Mouse (Mus musculus) adrenal gland, adult 8-10 months (tissue): ENCODE measurements around the gene Bmp8a. TPM values are rescaled to one million over a fixed set of nuclear protein-coding genes. Genes with fewer than 3 reads are reported as not detected.
A peak's percentile ranks its signal among the peaks of the same experiment; 100 is the strongest.
"Not testable (repeated sequence)": the region's sequence is repeated elsewhere in the genome, so short reads cannot be mapped to it uniquely, and the experiment has no call there.

Source experiments
- DNase-seq: peaks from one replicate; pipeline ENCODE4 v3.0.0; 2022
- total RNA-seq, 4 experiments: library from RNA; stranded (reverse); gene quantifications; 2 replicates each; pipeline ENCODE4 v1.2.4; 2022

Gene Bmp8a
- under 1 TPM in 2 of 4 experiments, not detected in 2; 0.15 to 0.17 TPM for total RNA-seq

DNA sequence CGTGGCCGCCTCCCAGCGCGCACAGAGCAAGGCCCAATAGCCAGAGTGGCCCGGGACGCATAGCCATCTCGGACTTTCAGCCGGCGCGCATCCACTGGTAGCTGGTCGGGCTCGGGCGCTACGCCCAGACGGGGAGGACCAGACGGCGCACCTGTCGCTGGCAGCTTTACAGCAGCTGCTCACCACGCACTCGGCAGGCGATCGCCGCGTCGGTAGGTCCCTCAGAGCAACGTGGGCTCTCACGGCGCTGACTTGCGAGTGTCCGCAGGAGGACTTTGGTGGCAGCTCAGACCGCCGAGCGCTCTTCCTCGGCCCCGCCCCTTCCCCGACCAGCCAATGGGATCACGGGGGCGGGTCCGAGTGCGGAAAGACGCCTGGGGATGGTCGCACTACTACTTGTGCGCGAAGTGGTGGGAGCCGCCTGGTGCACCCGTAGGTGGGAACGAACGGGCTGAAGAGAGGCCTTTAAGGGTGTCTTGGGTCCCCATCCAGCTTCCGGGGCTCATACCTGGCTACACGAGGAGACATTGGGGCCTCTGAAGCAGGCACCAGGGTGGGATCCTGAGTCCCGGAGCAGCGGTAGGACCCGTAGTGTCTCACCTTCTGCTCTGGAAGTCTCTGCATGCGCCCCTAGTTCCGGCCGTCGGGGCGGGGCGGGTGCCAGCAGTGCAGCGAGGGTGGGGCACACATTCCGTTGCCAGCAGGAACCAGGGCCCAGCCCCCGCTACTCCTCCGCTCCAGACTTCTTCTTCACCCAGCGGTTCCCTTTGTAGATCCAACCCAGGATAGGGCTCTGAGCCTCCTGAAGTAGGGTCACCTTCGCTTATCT lies at the start of gene Bmp8a:
Gene Bmp8a (minus strand): TSS at position 611 of the 829 bp plus-strand sequence.
- peak; percentile 49 for DNase-seq

DNA sequence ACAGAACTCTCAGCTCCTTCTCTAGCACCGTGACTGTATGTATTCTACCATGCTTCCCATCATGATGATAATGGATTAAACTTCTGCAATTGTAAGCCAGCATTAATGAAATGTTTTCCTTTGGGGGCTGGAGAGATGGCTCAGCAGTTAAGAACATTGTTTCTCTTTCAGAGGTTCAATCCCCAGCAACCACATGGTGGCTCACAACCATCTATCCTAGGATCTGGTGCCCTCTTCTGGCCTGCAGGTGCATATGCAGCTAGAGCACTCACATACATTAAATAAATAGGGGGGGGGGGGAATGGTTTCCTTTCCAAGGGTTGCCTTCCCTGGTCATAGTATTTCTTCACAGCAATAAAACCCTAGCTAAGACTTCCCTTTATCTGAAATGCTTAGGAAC lies 49.1 kb upstream of the Bmp8a start:
- no peak for DNase-seq

DNA sequence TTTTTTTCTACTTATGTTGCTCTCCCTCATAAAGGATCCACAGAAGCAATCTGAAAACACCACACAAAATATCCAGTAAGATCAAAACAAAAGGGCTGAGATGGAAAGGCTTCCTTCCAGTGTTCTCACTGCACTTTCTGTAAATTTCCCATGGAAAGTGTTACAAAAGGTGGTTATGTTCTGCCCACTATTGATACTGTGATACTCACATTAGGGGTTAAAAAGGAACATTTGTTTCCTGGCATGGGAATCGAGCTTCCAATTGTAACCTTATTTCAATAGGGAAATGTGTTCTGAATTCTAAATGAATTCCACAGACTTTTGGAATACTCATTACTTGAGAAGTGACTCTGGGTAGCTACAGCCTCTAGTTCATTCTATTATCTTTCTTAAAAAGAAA lies 42.0 kb upstream of the Bmp8a start:
- no peak for DNase-seq

DNA sequence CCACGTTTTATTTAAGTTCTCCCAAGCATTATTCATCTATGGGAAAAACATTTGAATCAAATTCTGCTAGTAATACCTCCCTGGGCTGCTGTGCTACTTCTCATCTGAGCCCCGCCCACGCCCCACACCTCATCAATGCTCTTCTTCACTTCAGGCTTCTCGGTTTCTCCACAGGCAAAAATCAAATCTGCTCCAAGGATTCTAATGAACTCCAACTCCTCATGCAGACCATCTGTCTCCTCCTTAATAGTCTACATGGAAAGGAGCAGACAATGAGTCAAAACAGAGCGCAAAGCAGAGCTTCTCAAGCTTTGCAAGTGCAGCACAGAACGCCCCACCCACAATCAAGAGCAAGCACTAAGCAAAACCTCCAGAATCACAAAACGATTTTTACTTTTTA lies 40.1 kb upstream of the Bmp8a start:
- no peak for DNase-seq

DNA sequence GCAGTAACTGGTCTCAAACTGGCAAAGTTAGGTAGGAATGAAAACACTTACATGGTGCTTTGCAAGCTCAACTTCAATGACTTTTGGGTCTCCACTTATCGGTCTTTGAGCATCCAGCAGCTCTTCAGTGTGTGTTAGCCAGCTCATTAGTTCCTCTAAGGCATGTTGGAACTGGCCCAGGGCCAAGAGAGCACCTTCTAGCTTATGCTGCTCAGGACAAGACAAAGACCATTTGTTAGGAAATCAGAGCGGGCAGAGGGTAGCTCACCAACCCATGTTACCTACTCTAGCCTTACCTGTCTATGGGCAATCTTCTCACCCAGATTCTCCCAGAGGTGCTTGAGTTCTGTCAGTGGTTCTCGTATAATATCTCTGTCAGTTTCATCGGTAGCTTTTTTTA lies 39.0 kb upstream of the Bmp8a start:
- DNase-seq = no peak

DNA sequence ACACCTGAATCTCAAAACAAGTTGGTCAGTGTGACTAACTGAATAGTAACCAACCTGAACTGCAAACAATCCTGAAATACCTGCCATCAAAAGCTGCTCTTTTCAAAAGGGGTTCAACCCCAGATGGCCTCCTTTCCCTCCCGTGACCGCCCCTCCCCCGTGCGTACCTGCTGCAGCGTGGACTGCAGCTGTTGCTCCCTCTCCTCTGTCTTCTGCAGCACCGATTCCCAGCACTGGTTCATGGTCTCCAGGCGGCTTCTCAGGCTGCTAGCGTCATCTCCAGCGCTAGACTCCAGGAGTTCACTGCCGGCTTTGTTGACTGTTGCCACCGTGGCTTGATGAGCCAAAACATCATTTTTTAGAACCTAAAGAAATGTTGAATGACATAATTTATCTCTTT lies 38.5 kb upstream of the Bmp8a start:
- DNase-seq = no peak

DNA sequence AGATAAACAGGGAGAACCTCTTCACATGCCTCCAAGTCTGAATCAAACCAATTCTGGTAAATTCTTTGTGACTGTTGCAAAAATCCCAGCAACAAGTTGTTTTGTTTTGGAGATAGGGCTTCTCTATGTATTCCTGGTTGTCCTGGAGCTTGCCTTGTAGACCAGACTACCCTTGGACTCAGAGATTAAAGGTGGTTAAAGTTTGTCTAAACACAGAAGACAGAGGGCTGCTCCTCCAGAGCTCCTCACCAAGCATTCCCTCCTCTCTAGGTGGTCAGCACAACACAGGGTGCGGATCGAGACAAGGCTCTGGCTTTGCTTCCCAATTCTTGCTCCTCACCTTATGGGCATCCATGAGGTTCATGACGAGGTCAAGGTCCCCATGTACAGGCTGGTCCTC lies 33.0 kb upstream of the Bmp8a start:
- no peak for DNase-seq

DNA sequence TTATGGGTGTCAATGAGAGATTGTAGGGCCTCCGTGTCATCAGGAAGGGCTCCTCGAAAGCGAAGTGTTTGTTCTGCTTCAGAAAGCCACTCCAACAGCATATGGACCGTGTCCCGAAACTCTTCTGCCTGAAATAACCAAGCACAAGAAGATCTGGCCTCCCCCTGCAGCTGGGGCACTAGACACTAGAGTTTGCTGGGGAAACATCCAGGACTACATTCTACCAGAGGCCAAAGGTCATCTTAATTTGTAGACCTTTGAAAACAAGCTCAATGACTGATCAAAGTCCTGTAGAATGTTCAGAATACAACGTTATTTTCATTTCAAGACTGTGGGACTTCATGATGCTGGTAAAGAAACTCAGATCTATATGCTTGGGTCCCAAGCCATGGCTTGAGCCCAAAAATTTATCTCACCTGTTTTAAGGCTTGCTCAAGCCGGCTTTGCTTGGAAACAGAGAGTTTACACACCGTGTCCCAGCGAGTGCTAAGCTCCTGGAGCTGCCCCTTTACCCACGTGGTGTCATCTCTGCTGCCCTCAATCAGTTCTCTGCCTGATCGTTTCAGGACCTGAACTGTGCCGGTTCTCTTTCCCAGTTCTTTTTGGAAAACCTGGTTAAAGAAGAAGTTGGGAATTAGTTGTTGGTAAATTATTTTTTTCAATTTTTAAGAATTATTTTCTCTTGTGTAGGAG lies 31.4 kb upstream of the Bmp8a start:
- DNase-seq = no peak

DNA sequence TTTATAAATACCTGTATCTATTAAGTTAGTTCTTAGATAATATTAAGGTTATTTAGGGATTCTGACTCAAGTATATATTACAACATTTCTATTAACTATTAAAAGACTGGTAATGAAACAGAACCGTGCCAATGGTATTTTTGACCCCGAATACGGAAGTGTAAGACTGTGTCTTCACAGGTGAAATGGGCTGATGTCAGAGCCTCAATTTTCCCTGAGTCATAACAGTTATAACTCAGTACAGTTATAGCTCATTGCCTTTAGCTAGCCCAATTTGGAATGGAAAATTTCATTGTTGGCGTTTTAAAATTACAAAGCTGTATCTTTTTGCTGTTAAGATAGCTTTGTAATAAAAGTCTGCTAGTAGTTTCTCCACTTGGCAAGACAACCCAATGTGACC lies 20.5 kb upstream of the Bmp8a start:
- DNase-seq = no peak

DNA sequence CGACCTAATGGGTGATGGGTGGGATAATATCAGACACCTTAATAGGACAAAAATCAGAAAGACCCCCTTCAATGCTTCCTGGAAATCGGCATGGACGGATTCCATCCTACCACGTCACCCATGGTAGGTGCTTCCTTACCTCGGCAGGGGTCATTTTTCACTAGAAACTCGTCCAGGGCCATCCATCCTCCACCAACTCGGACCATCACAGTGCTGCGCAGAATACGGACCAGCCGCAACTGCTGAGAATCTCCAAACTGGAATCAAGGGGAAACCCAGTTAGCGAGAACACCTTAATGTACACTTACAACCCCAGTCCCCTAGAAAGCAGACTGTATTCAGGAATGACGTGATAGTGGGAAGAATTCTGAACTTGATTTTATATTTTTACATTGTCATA lies 17.7 kb upstream of the Bmp8a start:
- DNase-seq = no peak

DNA sequence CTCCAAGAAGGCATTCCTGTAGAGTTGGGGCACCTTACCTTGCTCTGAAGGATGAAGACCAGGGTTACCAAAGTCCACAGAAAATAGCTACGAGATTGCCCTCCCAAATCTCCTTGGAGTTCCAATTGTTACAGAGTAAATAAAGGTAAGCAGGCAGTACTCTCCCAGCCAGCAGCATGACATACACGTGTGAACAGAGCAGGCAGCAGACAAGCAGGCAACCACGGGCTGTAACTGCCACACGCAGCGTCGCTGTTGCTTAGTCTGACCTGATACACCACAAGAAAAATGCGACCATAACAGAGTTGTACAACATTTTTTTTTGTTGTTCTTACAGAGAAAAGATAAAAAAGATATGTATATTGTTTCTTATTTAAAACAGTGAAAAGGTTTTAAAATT lies 15.6 kb upstream of the Bmp8a start:
- no peak for DNase-seq

DNA sequence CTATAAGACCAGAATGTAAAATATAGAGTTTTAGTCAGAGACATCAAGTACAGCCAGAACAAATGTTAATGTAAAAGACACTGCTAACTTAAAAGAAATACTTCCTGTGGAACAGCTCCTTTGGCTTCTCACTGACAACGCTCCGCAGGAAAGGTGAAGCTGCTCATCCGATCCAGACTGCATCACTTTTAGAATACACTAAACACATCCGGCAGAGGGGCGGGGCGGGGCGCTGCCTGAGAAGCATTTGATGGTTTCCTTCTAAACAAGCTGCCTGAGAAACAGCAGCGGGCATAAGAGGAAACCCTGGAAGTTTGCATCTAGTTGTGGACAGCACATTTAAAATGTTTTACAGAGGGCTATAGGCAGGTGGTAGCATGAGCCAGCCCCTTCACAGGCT lies 12.9 kb upstream of the Bmp8a start:
- no peak for DNase-seq

DNA sequence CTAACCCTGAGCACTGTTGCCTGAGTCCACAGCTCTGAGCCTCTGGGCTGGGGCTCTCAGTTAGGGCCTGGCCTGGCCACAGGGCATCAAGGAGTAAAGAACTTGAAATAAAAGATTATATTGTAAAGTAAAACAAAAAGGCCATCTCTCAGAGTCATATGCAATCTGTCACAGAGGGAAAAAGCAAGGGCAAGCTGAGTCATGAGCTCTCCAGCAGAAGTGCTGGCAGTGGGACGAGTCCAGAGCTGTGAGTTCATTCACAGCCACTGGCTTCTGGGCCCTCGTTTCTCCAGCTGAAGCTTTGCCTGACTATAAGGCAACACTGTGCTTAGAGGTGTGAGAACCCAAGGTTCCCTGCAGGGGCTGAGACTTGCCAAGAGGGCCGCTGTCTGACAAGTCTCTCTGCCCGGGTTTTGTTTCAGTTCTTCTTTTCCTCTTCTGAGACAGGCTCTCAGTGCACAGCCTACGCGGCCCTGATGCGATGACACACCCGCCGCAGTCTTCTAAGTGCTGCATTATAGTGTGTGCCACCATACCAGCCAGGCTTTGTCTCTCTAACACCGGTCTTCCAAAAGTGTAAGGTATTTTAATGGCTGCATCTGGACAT lies 10.3 kb upstream of the Bmp8a start:
- DNase-seq = peak; percentile 47

DNA sequence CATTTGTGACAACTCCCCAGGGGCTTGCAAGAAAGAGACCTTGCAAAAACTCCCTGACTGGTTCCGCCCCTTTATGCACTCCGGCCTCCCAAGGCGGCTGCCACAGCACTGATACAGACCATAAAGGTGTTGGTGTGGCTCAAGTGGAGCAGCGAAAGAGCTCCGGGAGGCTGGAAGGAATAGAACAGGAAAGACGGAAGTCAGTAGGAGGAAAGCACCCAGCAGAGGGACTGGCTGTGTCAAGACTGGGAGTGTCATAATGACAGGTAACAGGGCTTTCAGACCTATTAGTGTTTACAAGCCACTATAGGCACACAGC lies 378 bp upstream of the Bmp8a start:
- DNase-seq = no peak

DNA sequence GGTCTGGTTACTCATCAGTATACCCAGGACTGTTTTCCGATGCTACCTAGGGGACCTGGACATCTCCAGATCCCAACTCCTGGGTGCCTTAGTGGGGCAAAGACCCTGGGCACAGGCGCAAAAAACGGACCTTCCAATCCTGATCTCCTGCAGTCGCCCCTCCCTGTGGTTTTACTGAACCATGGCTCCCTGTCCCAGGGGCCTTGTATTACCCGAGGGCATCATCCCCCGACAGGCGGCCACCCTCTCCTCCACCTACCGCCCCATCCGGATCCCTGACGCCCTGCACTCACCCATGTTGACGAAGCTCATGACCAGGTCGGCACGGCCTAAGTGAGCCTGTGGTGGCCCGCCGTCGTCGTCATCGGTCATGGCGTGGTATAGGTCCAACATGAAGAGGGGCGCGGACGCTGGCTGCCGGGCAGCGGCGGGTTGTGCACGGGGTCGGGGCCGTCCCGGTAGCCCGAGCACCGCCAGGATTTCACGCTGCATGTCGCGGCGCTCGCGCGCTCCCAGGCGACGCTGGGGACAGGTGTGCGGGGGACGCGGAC lies 886 bp downstream of the Bmp8a start:
- DNase-seq = no peak

DNA sequence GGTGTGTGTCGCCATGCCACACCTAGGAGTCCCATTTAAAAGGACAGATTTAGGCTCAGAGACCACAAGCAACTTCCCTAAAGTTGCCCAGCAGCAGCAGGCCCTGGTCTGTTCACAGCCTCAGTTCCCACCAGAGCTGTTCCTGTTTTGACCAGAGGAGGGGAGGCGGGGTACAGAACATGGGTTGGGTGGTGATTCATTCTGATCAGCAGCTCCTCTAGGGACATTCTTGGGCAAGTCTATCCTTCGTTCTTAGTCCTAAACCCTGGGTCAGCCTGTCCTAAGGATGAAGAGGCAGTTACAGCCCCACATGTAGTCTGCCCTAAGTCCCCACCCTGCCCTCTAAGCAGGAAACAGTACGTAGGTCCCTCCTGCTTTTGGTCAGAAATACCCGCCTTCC lies 2.8 kb downstream of the Bmp8a start:
- no peak for DNase-seq

DNA sequence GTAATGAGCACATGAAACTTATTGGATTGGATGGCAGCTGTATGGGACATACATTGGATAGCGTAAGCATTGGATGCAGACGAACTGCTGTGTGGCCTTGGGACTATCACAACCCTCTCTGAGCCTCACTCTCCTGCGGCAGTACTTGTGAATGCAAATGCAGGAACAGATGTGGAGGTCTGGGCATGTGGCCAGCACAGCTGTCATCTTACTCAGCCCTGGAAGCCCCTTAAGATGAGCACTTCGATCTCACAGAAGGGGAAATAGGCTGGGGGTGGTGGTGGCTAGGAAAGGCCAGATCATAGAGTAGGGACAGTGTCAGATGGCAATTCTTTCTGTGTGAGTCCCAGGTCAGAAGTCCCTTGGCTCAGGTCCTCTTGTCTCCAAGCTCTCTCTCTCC lies 5.4 kb downstream of the Bmp8a start:
- no peak for DNase-seq

DNA sequence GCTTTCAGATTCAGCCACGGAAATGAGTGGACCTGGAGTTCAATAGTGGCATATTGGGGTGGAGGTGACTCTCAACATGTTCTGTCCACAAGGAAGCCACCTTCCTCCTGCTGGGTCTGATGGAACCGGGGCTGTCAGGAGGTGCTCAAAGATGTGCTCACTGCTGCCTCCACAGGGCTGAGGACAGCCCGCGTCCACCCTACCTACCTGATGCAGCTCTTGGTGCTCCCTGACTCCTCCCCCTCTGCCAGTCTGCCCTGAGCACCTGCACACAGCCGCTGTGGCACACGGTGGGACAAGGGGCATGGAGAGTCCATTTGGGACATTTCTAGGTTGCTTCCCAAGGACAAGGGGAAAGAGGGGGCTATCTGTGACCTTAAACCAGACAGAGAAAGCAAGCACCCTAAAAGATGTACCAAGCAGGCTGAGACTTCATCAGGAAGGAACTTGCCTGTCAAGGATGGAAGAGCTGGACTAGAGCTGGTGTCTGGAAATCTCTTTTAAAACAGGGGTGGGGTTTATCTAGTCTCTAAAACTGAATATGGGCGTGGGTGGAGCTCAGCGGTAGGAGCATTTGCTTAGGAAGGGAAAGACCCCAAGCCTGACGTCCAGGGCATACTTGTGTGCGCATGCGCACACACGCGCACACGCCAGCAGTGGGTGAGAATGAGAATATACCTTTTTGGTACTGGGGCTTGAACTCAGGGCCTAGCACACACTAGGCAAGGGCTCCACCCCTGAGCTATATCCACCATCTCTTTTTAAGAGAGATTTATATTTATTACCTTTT lies 7.1 kb downstream of the Bmp8a start:
- DNase-seq = no peak

DNA sequence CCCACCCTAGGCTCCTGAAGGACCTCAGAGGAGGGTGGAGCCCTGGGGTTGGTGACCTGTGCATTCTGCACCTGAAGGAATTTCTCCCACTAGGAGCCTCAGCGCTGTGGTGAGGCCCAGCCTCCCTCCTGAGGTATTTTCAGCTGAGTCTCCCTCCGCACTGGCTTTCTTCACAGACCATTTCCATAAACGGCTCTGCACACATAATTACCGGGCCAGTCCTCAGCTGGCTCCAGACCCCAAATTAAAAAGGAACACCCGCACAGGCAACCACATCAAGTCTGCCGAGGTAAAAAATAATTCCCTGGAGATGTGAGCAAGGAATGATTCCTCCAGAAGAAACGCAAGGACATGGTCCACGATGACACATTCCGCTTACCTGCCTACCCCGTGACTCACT lies 7.8 kb downstream of the Bmp8a start:
- not testable (repeated sequence) for DNase-seq

DNA sequence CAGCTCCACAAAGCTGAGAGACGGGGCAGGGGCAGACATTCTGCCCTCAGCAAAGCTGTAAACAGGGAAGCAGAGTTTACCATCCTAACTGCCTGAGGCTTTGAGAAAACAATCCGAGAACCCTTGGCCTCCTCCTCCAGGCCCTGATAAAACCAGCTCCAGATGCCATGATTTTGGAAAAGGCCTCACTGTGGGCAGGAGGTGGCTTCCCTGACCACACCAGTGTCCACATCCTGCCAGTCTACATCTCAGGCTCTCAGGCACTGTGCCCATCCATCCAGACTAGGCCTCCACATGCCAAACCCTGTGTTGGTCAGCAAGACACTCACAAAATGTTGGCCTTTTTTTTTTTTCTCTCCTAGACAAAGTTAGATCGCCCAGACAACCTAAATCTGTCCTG lies 8.9 kb downstream of the Bmp8a start:
- DNase-seq = no peak

DNA sequence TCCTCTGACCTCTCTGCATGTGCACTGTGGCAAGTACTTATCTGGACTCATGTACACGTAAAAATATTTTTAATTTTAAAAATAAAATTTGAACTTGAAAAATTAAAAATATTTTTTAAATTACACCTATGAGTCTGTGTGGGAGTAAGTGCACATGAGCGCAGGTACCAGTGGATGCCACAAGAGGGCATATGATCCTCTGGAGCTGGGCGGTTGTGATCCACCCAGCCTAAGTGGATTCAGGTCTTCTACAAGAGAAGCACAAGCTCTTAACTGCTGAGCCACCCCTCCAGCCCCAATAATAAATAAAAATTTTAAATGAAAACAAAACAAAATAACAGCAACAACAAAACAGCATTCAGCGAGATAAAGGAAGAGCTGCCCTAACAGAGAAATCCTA lies 9.9 kb downstream of the Bmp8a start:
- DNase-seq = no peak

DNA sequence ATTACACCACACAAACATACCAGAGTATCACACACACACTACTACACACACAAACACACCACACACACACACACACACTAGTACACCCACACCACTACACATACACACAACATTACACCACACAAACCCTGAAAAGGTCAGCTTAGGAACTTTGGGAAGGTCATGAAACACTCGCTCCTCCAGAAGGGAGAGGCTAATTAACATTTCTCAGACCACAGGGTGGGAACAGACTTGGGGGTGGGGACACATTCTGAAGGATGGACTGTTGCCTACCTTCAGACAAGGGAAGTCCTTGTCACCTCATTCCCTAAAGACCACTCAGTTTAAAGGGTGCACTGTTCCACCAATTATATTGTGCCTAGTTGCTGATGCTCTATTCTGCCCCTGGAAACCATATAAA lies 11.1 kb downstream of the Bmp8a start:
- not testable (repeated sequence) for DNase-seq

DNA sequence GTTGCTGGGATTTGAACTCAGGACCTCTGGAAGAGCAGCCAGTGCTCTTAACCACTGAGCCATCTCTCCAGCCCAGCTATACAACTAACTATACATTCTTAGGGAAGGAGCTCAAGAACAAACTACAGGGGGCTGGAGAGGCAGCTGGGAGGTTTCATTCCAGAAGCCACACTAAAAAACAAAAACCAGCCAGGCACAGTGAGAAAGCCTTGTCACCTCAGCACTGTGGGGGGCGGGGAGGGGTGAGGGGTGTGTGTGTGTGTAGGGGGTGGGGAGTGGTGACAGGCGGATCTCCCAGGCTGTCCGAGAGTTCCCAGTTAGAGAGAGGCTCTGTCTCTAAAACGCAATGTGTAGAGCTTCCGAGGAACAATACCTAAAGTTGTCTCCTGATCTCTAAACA lies 11.7 kb downstream of the Bmp8a start:
- DNase-seq = no peak
